Mouse (Mus musculus): Measurements from ENCODE around the gene Gpc6. TPM values are rescaled to one million over a fixed set of nuclear protein-coding genes. Genes with fewer than 3 reads are reported as not detected.

Gpc6 gene
- total RNA-seq (2021) = 10 to 100 TPM; 11.7 to 12.7 TPM

DNA sequence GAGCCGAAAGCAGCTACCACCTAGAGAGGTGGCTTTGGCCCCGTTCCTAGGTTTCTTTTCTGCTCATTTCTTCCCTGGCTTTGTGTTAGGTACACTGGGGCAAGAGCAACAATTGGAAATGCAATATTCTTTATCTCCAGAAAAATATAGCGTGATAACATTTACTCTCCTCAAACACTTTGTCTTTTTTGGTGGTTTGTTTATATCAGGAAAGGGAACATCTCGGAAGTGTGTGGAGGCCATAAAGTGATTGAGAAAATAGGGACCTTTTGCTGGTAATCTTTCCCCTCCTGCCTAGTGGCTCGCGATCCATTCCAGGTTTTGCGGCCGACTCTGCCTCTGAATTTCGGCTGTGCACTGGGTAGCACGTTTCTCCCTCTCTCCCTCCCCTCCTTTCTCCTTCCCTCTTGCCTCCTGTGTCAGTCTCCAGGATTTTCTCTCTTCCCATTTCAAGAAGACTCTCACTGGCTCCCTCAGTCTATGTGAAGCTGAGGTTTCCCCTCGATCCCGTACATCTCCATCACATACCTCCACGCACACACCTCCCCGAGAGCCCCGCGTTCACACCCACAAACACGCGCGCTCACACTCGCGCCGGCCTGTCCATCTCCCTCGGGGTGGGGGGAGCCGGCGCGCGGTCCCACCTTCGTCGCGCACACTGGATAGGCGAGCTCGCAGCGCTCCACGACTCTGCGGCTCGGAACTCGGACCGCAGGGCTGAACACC is at the start of gene Gpc6:
Gpc6 (plus strand) TSS at position 440 of the 726 bp plus-strand sequence.
- peak; percentile 71 to 88 for DNase-seq (ENCODE audit: extremely low spot score in 1 of 2, low spot score in 1 of 2)

DNA sequence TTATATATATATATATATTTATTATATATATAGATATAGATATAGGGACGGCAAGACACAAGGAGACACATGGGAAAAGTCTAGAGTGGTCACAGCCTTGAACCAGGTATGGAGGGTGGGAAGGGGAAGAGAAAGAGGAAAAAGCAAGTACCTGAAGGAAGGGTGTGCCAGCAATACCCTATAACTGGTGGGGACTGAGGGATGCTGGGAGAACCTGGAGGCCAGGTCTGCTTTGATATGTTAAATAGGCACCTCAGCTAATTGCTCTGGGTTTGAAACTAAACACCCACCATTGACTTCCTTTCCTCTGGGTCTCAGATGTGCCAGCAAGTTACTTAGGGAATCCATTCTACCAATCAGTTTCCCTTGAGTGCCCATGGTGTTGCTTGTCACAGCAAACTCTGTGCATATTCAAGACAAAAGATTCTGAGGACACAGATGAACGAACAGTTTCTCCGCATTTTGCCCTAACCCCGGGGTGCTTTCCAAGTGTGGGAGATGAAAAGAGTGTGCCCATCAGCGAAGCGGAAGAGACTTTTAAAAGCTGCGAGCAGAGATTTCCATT is 42.6 kb upstream of the Gpc6 start:
- DNase-seq (ENCODE audit: extremely low spot score in 1 of 2, low spot score in 1 of 2) = no peak

DNA sequence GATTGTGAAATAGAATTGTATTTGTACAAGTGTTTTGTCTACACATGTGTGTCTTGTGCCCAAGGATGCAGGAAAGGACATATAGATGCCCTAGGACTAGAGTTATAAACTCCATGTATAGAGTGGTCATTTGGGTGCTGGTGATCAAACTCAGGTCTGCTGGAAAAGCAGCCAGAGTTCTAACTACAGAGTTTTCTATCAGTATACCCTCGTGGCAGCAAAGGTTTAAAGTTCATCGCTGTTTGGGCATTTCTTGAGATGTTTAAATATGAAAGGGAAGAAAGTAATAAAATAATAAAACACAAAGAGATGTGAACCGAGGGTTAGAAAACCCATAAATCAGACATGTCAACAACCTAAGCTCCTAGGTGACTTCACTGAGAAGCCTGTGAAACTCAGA is 30.8 kb upstream of the Gpc6 start:
- no peak for DNase-seq (ENCODE audit: extremely low spot score in 1 of 2, low spot score in 1 of 2)

DNA sequence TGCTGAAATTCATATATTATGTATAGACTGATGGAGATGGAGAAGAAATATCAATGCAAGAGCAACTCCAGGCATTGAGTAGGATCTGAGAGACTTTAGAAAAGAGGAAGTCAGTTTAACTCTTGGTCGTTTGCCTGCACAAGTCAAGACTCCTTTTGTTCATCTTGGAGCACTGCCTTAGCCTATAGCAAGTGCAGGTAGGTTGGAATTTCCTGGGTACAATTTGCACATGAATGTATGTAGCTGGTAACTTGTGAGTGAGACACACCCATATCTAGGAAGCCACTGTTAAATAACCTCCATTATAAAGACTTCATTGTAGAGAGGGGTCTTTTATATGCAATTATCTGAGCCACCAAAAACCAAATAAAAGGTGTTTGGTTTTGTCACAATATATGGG is 27.1 kb upstream of the Gpc6 start:
- DNase-seq (ENCODE audit: extremely low spot score in 1 of 2, low spot score in 1 of 2) = no peak

DNA sequence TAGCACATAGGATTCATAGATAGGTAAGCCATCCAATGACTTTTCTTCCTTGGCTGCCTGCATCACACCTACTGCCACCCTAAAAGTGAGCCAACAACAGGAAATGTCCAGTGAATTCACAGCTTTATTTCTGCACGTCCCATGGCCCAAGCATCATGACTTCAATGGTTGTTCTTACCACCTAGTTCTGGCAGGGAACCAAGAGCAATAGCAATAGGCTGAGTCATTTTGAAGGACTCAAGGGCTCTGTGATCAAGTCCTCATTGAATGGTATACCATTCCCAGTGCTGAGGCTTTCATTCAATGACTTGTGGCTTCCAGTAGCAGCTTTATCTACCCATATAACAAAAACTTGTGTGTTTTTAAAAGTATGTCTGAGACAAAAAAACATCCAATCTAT is 13.3 kb upstream of the Gpc6 start:
- no peak for DNase-seq (ENCODE audit: extremely low spot score in 1 of 2, low spot score in 1 of 2)

DNA sequence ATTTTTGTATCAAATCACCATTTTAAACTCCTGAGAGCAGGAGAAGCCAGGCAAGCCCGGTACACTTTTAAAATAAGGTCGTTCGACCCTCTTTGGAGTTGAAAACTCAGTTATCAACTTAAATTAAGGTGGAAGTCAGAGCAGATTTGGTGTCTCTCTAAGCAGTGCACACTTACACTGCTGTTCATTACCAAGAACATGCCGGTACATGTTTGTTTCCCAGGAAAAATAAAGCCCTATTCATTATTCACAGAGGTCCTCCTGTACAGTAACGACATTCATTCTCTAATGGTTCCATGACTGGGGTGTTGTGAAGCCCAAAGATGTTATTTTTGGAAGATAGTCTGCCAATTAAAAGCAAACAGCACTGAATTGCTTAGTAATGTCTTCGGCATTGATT is 8.2 kb upstream of the Gpc6 start:
- no peak for DNase-seq (ENCODE audit: extremely low spot score in 1 of 2, low spot score in 1 of 2)

DNA sequence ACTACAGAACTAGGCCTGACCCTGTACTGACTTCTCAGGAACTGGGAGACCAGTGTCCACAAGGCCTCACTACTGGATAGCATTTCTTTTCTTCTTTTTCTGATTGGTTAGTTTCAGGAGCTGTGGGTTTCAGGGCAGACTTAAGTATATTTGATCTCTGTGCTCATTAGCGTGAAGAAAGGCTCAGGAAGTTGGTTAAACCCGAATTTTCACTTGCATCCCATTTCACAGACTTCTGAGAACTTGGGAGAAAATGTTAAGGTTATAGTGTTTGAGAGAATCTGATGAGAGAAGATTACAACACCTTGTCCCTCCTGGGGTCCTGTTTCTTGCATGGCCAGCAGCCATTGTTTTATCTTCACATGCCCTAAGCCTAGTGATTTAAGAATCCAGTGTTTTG is 849 bp upstream of the Gpc6 start:
- no peak for DNase-seq (ENCODE audit: extremely low spot score in 1 of 2, low spot score in 1 of 2)

DNA sequence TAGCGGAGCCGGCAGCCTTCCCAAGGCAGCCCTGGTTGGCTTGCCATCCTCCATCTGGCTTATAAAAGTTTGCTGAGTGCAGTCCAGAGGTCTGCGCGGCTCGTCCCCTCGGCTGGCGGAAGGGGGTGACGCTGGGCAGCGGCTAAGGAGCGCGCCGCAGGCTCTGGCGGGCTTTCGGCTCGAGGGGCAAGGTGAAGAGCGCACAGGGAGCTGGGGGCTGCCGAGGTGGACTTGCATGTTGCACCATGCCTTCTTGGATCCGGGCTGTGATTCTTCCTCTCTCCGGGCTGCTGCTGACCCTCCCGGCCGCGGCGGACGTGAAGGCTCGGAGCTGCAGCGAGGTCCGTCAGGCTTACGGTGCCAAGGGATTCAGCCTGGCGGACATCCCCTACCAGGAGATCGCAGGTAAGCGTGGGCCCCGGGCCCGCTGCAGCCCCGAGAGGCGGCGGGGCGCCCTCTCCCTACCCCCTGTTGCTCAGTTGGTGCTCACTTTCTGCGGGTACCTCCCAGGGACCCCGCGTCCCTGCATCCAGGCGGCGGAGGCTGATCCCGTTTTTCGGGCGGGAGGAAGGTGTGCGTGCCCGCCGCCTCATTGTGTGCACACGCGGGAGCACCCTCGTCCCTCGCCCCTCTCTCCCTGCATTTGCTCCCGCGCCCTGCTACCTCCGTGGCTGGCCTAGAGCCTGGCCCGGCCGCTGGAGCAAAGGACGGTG is 732 bp downstream of the Gpc6 start:
- peak; percentile 31 to 32 for DNase-seq (ENCODE audit: extremely low spot score in 1 of 2, low spot score in 1 of 2)

DNA sequence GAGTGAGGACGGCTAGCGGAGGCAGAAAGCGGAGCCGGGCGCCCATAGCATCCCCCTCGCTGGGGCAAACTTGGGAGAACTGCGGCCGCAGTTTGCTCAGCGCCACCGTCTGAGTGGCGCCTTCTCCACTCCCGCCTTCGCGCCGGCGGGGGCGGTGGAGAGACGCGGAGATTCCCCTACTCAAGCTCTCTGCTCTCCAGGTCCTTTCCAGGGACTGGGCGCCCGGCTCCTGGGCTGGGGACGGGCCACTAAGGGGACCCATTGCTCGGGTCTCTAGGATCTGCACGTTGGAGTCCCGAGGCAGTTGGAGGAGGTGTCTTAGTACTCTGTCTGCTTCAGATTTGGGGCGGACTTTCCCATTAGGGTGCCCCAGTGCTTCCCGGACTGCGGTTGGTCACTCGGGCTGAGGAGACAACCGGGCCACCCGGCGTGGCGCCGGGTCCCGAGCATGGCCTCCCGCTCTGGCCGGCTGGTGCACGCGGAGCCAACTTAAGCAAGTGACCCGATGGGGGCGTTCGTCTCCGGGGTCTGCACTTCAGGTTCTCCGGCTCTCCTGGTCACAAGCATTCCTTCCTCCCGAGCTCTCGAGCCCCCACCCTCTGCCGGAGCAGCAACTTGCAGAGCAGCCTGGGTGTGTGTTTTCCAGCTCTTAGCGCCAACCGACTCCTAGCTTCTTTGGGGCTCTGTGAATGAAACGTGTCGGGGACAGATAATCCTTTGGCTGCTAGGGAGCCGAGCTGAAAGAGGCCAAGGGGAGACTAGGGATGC is 1.5 kb downstream of the Gpc6 start:
- peak; percentile 38 to 58 for DNase-seq (ENCODE audit: extremely low spot score in 1 of 2, low spot score in 1 of 2)

DNA sequence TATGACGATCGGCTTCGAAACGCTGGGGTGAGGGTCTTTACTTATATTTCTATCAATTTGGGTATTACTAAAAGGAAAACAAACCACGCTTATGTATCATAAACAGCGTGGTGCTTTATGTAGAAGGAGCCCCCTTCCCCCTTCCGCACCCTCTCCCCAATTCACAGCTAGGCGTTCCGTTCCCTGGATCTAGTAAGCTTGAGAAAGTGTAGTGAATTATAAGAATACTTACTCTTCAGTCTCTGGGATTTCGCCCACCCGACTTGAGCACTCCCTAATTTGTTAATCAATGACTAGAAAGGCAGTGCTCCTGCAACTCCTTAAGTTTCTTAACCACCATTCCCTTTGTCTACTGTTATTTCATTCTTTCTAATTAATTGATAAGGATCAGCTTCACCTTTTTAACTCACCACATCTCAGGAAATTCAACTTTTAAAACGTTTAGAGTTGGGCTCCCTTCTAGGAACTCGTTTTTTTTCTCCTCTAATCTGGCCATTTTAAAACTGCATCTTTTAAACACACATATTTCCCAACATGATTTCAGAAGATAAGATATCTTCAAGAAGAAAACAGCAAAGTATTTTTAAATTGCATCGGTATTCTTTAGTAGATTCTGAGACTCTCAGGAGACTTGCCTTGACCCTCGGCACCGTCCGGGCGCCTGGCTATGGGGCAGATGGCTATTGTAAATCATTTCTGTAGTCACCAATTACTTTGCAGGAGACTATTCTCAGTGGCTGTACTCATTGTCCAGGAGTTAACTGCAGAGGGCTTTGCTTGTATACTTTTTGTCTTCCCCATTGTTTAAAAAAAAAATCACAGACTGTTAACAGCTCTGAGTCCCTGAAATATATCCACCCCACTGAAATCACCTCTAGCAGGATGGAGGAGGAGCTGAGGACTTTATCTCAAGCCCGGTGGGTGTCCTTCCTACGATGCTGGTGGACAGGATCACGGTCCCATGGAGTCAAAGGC is 2.5 kb downstream of the Gpc6 start:
- no peak for DNase-seq (ENCODE audit: extremely low spot score in 1 of 2, low spot score in 1 of 2)

DNA sequence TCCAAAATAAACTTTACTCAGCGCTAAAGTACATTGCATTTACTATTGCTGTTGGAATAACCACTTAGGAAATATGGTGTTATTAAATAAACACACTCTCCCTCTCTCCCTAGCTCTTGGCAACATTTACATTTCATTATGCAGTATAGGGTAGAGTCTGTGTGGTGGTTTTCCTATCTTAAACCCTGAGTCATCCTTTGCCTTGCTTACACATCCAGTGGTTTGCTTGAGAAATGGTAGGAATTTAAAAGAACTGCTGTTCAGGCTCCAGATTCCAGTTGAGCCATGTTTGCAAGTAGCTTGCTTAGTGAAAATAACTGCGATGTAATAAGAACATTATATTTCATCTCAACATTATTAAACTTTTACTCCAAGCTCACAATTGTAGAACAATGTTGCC is 3.3 kb downstream of the Gpc6 start:
- no peak for DNase-seq (ENCODE audit: extremely low spot score in 1 of 2, low spot score in 1 of 2)

DNA sequence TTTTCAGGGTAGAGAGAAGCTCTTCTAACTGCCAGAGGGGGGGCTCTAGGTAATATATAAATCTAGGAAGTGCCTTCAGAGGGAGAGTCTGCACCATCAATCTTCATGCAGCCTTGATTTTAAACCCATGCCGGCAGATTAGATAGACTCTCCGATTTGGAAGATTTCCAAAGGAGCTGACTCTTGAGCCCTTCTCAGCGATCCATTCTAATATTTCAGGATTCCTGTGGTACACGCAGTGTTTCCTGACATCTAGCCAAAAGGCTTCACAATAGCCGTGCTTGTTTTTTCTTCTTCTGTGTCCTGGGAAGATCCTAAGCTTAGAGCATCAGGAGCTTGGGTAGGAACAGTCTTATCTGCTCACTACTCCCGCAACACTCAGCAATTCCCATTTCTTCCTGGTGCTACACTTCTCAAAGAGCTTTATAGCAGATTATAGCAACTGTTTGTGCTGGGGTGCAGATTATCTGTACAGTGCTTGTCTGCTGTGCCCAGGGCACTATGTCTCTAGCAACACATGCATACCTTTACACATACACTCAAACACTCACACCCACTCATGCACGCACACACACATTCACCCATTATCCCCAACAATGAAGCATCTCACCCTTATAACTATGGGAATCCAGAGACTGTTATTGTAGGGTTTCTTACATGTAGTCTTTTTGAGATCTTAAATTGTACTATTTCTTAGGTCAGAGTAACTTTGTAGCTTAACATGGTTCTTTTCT is 3.8 kb downstream of the Gpc6 start:
- no peak for DNase-seq (ENCODE audit: extremely low spot score in 1 of 2, low spot score in 1 of 2)

DNA sequence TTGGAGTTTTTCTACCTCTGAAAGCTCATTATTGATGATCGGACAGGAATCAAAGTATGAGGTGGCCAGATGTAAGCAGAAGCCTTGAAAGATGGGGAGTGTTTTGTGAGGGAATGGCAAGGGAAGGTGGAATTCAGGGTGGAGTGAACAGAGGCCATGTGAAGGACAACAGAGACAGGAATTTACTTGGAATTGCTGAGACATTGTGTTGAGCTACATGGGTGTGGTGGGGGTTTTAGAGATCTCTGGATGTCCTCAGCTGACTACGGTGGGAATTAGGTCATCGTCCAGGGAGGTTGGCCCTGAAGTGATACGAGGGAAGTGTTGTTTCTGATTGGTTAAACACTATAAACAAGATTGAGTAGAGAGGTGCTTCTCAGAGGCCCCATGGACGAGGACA is 8.7 kb downstream of the Gpc6 start:
- no peak for DNase-seq (ENCODE audit: extremely low spot score in 1 of 2, low spot score in 1 of 2)

DNA sequence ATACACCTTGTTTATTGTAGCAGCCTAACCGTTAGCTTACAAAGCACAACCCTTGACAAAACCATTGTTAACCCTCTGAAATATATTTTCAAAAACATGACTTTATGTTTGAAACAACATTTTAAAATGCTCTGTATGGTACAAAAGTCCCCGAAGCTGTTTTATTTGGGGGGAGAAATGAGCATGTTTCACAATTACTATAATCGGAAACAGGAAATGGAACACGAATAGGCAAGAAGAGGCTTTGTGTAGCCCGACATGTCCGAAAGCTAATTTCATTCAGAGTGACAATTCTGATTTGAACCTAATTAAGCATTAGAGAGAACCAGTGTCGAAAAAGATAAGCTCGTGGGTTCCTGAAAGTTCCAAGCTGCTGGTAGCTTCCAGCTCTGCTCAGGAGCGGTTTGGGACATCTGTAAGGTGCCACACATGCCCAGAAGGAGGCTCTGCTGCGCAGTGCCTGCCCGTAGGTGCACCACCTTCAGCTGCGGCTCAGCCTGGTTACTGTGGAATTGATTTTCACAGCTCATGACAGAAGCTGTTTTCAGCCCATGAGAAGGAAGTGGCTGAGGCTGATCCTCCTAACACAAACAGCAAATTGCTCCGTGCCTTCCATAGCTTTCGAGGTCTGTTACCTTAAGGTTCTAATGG is 12.9 kb downstream of the Gpc6 start:
- DNase-seq (ENCODE audit: extremely low spot score in 1 of 2, low spot score in 1 of 2) = peak in 1 of 2 experiments; percentile 12

DNA sequence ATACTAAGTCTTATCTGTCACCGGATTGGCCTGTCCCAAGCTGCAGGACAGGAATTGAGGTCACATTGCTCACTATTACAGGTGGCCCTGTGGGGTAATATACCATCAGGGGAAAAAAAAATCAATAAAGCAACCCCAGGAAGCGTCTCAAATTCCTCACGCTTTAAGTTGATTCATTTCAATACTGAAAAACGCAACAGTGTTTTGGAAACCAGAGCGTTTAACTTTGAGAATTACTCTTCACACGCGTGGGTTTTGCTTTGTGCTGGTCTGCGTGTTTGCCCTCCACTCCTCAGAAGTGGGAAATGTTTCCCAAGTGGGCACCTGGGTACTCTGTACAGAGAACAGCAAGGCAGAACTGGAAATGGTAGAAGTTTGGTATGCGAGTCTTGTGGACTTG is 13.6 kb downstream of the Gpc6 start:
- no peak for DNase-seq (ENCODE audit: extremely low spot score in 1 of 2, low spot score in 1 of 2)

DNA sequence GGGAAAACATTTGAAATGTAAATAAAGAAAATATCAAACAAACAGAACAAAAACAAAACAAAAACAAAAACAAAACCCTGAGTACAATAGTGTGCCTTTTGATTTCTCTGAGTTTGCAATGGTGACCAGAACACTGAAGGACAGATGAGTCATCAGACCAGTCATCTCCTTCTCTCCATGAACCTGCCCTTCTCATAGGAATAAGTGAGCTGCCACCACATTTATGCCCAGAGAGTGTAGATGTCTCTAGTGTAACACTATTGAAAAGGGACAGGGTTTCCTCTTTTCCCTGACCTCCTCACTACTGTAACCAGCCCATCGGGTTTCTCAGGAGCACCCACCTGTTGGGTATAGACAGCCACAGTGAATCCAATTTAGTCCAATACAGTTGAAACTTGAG is 14.4 kb downstream of the Gpc6 start:
- DNase-seq (ENCODE audit: extremely low spot score in 1 of 2, low spot score in 1 of 2) = no peak

DNA sequence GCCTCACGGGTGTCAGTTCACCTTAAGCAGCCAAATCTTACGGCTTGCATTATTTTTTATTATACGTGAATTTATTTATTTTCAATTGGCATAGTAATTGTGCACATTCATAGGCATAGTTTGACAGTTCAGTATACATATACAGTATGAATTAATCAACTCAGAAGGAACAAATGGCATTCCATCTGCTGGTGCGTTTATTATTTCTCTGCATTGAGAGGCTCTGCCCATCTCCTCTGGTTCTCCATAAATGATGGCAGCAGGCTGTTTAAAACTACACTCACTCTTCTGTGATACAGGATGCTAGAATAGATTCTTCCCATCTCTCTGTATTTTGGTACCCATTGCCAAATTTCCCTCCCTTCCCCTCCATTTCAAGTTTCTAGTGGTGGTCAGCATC is 16.7 kb downstream of the Gpc6 start:
- no peak for DNase-seq (ENCODE audit: extremely low spot score in 1 of 2, low spot score in 1 of 2)

DNA sequence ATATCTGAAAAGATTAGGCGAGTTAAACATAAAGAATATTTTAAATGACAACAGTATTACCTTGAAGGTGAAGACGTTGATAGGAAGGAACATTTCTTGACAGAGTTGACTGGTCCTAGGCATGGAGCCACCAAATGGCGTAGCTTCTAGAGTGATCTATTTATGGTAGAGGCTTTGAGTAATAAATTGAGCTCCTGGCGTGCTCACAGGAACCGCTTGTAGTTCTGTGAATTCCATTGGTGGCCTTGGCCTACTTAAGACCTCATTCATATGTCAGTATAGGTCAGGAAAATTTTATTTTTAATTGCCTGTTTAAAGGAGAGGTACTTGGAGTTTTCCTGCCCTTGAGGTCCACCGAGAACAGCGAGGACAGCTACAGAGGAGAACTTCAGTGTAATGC is 18.6 kb downstream of the Gpc6 start:
- DNase-seq (ENCODE audit: extremely low spot score in 1 of 2, low spot score in 1 of 2) = no peak

DNA sequence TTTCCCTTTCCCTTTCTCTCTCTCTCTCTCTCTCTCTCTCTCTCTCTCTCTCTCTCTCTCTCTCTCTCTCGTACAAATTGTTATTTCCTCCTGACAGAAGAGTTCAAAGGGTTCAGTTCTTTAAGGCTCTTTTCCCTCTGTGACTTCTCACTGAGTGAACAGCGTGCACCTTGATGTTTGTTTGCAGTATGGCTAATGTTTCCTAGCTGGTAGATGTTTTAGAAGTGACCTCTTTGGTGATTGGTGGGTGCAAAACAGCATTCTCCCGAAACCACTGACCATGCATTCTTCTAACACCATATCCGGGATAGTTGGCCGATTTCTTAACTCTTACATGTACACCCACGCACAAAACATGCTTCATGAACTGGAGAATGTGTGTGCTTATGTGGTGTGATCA is 20.9 kb downstream of the Gpc6 start:
- DNase-seq (ENCODE audit: extremely low spot score in 1 of 2, low spot score in 1 of 2) = no peak

All from layer of hippocampus, postnatal 25 days (tissue).